Mouse (Mus musculus) ES-CJ7 (cell line): ENCODE measurements around the gene Tmem30b.
A peak's percentile ranks its signal among the peaks of the same experiment; 100 is the strongest.

Experiments
- DNase-seq: peaks from one replicate; pipeline ENCODE4 v3.0.0; 2011; ENCODE audit warnings: low read depth, low spot score

Gene Tmem30b

DNA sequence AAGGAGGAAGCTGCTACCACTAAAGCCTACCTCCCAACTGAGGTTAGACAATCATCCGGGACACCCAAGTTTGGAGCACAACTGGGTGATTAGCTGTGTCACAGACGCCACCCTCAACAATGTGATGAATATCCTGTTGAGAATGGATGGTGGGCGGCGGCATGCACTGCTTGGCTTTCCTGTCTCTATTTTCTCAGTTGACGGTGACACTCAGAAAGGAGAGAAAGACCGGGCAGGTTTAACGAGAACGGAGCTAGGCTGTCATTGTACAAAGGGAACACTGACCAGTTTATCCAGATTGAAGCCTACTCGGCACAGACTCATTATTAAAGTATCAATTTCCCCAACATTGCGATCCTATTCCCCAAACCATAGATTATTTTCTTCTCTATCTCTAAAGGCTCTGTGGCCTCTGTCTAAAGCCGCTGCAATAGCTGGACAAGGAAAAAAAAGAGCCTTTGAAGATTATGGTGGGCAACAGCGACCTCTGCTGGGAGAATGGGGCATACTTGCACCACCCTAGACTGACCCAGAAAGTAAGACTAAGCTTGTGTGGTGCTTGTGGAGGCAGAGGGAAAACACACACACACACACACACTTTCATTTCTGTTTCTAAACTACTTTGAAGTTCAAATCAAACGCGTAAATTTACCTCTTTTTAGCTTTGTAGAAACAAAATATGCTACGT, 29.0 kb downstream of the Tmem30b start:
- peak; percentile 64 for DNase-seq

DNA sequence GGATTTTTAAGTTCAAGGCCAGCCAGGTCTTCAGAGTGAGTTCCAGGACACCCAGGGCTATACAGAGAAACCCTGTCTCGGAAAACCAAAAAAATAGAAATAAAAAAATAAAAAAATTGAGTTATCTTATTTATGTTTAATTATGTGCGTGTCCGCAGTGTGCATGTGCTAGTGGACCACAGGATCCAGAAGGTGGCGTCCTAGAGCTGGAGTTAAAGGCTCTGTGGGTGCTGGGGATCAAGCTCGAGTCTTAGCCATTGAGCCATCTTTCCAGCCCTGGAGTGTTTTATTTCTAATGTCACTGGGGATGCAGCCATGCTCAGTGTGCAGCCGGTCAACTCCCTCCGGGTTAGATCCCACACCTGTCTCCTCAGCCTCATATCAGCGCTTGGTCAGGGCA, 29.7 kb downstream of the Tmem30b start:
- peak; percentile 40 for DNase-seq

DNA sequence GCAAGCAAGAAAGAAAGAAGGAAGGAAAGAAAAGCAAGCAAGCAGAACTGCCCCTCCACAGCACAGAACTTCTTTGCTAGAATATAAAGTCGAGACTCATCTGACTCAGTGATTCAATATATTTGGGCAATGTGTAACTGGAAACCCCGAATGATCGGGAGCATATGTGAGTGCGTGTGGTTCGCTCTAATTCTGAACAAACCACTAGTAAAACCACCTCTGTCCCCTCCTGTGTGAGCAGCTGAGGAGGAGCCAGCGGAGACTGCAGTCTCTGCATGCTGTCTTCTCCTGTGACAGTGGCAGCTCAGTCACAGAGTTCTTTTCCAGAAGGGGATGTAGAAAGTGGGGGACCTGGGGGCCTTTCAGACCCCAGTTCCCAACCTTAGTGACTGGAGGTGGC, 31.5 kb downstream of the Tmem30b start:
- no peak for DNase-seq

DNA sequence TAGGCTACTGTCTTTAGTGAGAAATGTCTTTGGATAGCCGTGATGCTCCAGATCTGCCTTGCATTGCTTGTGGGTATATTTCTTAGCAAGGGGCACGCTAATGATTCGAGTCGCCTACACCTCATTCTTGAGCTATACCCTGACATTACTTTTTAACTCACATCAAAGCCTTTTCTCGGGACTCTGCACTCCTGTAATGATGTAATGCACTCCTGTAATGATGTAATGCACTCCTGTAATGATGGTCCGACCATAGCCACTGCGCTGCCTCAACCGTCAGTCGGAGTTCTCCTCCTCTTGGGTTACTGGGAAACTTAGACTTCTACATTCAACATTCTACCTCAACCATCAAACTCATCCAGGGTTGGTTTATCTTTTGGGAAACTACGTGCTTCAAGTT, 32.2 kb downstream of the Tmem30b start:
- no peak for DNase-seq

DNA sequence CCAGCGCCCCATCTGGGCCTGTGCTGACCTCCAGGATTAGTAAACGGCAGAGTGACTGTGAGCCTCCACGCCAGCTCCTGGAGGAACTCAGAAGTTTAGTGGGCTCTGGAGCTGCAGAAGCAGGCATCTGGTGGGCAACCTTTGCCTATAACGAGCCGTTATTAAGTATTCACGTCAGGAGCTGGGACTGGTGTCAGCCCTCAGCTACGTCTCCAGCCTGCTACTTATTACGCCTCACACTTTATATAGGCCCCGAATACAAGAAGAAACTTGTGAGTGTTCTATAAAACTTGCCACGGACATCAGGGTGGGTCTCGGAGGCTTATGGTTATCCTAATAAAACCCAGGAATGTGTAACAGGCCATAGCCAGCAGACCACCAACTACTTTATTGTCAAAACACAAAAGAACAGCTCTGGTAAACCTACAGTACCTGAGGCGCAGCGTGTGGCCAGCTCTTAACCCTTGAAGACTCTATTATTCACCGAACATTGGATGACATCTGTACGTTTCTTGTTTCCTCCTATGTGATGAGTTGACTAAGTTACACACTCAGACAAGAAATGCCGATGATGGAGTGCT, 34.6 kb downstream of the Tmem30b start:
- no peak for DNase-seq

DNA sequence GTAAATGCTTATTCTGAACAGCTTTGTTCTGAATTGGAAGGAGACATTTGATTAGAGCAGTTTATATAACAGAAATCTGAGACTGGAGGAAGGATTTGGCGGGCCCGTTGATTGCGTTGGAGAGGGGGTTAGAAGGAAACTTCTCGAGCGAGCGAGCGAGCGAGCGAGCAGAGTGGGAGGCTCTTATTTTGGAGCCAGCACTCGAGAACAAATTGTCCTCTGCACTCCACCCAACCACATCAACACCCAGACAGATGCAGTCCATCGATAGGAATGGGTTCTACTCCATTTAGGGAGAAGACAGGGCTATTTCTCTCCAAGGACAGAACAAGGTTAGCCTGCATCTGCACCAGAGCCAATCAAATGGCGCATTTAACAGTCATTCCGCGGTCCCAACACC, 39.1 kb downstream of the Tmem30b start:
- DNase-seq = no peak

DNA sequence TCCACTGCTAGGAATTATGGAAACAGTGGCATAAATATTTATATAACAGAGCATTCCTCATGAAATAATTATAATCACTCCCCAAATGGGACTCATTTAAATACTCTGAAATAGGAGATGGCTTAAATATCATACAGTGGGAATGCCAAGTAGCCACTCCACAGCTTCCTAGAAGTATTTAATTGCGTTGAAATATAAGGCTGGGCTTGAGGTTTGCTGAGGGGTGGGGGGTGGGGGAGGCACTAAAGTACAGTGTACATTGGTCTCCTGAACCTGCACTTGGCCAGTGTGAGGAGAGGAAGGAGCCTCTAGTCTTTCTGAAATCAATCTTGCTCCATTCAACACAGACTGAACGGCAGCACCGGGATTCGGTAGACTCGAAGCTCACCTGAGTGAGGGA, 39.5 kb downstream of the Tmem30b start:
- DNase-seq = no peak

DNA sequence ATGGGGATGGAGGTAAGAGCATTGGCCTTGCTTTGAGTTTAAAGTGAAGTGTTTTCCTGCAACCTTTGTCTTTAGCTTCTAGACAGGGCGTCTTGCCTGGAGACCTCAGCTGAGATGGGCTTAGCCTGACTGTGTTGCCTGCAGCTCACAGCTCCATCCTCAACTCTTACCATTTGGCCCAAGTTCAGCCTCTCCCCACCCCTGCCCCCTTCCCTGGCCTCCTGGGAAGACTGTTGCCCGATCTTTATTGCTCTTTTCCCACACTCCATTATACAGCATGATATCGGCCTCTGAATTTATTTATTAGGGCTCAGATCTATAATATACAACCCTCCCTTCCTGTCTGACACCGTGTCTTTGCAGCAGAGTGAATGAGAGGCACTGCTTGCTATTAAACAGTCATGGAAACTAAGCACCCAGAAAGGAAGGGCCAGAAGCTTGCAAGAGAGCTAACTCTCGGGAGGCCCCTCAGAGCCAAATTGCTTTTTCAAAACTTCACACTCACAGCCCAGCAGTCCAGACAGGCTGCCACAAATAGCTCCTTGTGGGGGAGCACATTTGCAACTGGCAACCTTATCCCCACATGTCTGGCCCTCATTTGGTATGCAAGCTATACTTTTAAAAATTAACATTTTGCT, 45.4 kb downstream of the Tmem30b start:
- DNase-seq = no peak

DNA sequence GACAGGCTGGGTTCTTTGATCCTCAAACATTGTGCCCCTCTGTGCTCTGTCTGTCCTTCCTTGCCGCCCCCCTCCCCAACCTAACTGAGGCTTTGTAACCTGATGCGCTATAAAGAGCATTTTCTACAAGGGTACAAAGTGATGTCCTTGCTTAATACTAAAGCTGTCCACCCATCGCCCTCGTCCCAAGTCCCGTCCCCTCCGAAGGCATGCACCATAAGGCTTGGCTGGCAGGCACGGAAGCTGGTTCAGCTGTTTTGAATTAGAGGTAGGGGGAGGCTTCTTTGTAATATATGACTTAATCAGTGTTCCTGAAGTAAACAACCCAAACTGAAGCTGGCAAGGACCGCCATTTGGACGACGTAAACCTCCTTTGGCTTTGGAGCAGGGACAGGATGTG, 51.0 kb downstream of the Tmem30b start:
- DNase-seq = no peak

DNA sequence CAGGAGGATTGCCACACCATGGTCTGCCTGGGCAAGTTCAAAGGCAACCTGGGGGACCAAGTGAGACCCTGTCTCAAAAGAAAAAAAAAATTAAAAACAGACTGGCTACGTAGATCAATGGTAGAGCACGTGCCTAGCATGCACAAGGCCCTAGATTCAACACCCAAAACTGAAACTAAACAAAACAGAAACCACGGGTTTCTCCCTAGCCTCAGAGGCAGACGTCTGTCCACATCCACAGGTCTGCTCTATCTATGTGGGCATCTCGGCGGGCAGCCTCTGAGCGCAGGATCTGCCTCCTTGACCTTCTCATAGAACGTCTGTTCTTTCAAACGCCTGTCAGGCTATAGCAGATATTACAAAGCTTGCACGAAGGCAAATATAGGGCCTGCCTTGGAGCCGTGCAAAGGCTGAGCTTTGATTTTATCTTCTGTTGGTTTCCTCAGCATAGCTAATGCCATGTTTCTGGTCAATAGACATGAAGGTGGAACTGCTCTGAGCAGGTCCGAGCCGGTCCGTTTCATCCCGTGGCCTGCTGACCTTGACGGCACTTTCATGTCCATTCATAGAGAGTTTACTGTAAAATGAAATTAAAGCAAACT, 52.2 kb downstream of the Tmem30b start:
- DNase-seq = no peak
